Mouse (Mus musculus): ENCODE data around the gene Gpc3.

GRCm38 (mm10) chrX:52614031-52614381, 256 bp upstream of the Gpc3 start:
- TF ChIP-seq CTCF (IDR thresholded peaks at IDR 0.05; ENCODE audit: low read depth, low read length) (no peak), POLR2A (IDR thresholded peaks at IDR 0.05; ENCODE audit: borderline replicate concordance, low read depth, low read length) (no peak)
